Mouse (Mus musculus) c-Kit-negative CD71-positive TER-119-positive erythroid progenitor cells, embryonic 14.5 days (primary cell): ENCODE measurements around the gene Hs3st3a1.

Source experiments
- DNase-seq: peaks from one replicate; pipeline ENCODE4 v3.0.0-alpha.2; 2013; ENCODE audit warnings: low read depth, low spot score

The Hs3st3a1 gene

GRCm38 (mm10) chr11:64489587-64490433 is 54.7 kb downstream of the Hs3st3a1 start:
- DNase-seq: no peak

GRCm38 (mm10) chr11:64494448-64494847 is 59.3 kb downstream of the Hs3st3a1 start:
- no peak for DNase-seq

GRCm38 (mm10) chr11:64495935-64496334 is 60.8 kb downstream of the Hs3st3a1 start:
- DNase-seq: no peak

GRCm38 (mm10) chr11:64496677-64497076 is 61.5 kb downstream of the Hs3st3a1 start:
- DNase-seq: no peak

GRCm38 (mm10) chr11:64500536-64501112 is 65.5 kb downstream of the Hs3st3a1 start:
- DNase-seq: no peak

GRCm38 (mm10) chr11:64503040-64503439 is 67.9 kb downstream of the Hs3st3a1 start:
- no peak for DNase-seq

GRCm38 (mm10) chr11:64505924-64506323 is 70.8 kb downstream of the Hs3st3a1 start:
- no peak for DNase-seq

- no peak for DNase-seq
Measured at GRCm38 (mm10) chr11:64507024-64507423, 71.9 kb downstream of the Hs3st3a1 start.

- peak; percentile 35 for DNase-seq
Measured at GRCm38 (mm10) chr11:64509106-64509505, 74.0 kb downstream of the Hs3st3a1 start.

GRCm38 (mm10) chr11:64512301-64512700 is 77.2 kb downstream of the Hs3st3a1 start:
- DNase-seq: no peak

- DNase-seq: no peak
Measured at GRCm38 (mm10) chr11:64513419-64513818, 78.3 kb downstream of the Hs3st3a1 start.

GRCm38 (mm10) chr11:64516712-64517589 is 81.8 kb downstream of the Hs3st3a1 start:
- DNase-seq: no peak

- no peak for DNase-seq
Measured at GRCm38 (mm10) chr11:64518146-64518841, 83.2 kb downstream of the Hs3st3a1 start.

GRCm38 (mm10) chr11:64523993-64524570 is 89.0 kb downstream of the Hs3st3a1 start:
- no peak for DNase-seq

- no peak for DNase-seq
Measured at GRCm38 (mm10) chr11:64537230-64537629, 102.1 kb downstream of the Hs3st3a1 start.

- no peak for DNase-seq
Measured at GRCm38 (mm10) chr11:64541866-64542265, 106.7 kb downstream of the Hs3st3a1 start.

- DNase-seq: no peak
Measured at GRCm38 (mm10) chr11:64542335-64542734, 107.2 kb downstream of the Hs3st3a1 start.

- no peak for DNase-seq
Measured at GRCm38 (mm10) chr11:64543181-64543641, 108.1 kb downstream of the Hs3st3a1 start.

GRCm38 (mm10) chr11:64544236-64544635 is 109.1 kb downstream of the Hs3st3a1 start:
- no peak for DNase-seq

GRCm38 (mm10) chr11:64549380-64549779 is 114.2 kb downstream of the Hs3st3a1 start:
- no peak for DNase-seq

GRCm38 (mm10) chr11:64549955-64550354 is 114.8 kb downstream of the Hs3st3a1 start:
- DNase-seq: no peak
